Mouse (Mus musculus) intestine, postnatal 0 days (tissue): Measurements from ENCODE around the gene Chsy1. TPM values are rescaled to one million over a fixed set of nuclear protein-coding genes. Genes with fewer than 3 reads are reported as not detected.

Experiments used
- ATAC-seq: fragments of 200-750 bp; cut with Nextera tagmentation; 2 replicates; pipeline ENCODE4 v1.8.0; 2017; ENCODE audit warnings: mild to moderate bottlenecking, moderate TSS enrichment, moderate library complexity
- H3K27ac ChIP-seq: fragments of 300-500 bp; sonication (generic); 2 replicates; pipeline ENCODE4 v1.5.1; 2014; ENCODE audit warnings: mild to moderate bottlenecking, low read depth, low read length, moderate library complexity
- H3K27me3 ChIP-seq: fragments of 300-500 bp; sonication (generic); replicated peaks from 2 replicates; pipeline ENCODE4 v1.6.1; 2014; ENCODE audit warnings: low read length, mixed read lengths; ENCODE audit not compliant: control insufficient read depth, insufficient read depth
- H3K36me3 ChIP-seq: fragments of 300-500 bp; sonication (generic); 2 replicates; pipeline ENCODE4 v1.6.1; 2014; ENCODE audit warnings: mild to moderate bottlenecking, moderate library complexity; ENCODE audit not compliant: control insufficient read depth, insufficient read depth
- H3K4me1 ChIP-seq: fragments of 300-500 bp; sonication (generic); replicated peaks from 2 replicates; pipeline ENCODE4 v1.6.1; 2014; ENCODE audit warnings: antibody characterized with exemption, low read length, mixed read lengths; ENCODE audit not compliant: control insufficient read depth, insufficient read depth
- H3K4me2 ChIP-seq: fragments of 300-500 bp; sonication (generic); replicated peaks from 2 replicates; pipeline ENCODE4 v1.6.1; 2014; ENCODE audit warnings: low read depth, mild to moderate bottlenecking, moderate library complexity
- H3K4me3 ChIP-seq: fragments of 300-500 bp; sonication (generic); 2 replicates; pipeline ENCODE4 v1.5.1; 2014; ENCODE audit warnings: low read depth, low read length
- H3K9ac ChIP-seq: fragments of 300-500 bp; sonication (generic); 2 replicates; pipeline ENCODE4 v1.6.1; 2014; ENCODE audit warnings: mild to moderate bottlenecking, low read depth, low read length
- H3K9me3 ChIP-seq: fragments of 300-500 bp; sonication (generic); 2 replicates; pipeline ENCODE4 v1.6.1; 2016; ENCODE audit warnings: mixed run types; ENCODE audit not compliant: control insufficient read depth
- CTCF ChIP-seq: sonication (generic); IDR thresholded peaks from 2 replicates; pipeline ENCODE4 v1.5.1; 2016; ENCODE audit warnings: low read depth, mild to moderate bottlenecking, control low read depth, antibody characterized with exemption, moderate library complexity
- WGBS: fragments of 180-500 bp; shearing (Covaris S2); extraction: QIAGEN DNeasy Blood & Tissue Kit; methylation state at CpG from one replicate; pipeline ENCODE4 v1.1.7; 2014; 5-methylcytosine and 5-hydroxymethylcytosine counted together
- polyA plus RNA-seq: library from polyadenylated mRNA; unstranded; fragments of >200 nt; fragmentation: Nextera tagmentation; extraction: Ambion mirVana; gene quantifications from 2 replicates; pipeline ENCODE4 v1.2.1, GENCODE M21; 2015

Gene Chsy1
- polyA plus RNA-seq, 1 experiment from 2014 or later, result 4.4 TPM

GRCm38 (mm10) chr7:66124551-66124968 is 15.2 kb downstream of the Chsy1 start:
- H3K27ac ChIP-seq, result no peak overlapping the region
- no peak overlapping the region for H3K9ac ChIP-seq
- H3K4me2 ChIP-seq, result no peak overlapping the region
- H3K9me3 ChIP-seq, result no peaks in the 10 kb centered on the region
- ATAC-seq, result no peak
- 0 out of 2 replicates have a peak, but pooled peaks cover 11% of the 10 kb centered on the region for H3K36me3 ChIP-seq
- 48% methylated on average over 11 of the region's 11 CpGs for WGBS
- no peaks in the 10 kb centered on the region for H3K4me1 ChIP-seq
- no peak for TF ChIP-seq CTCF
- no peak overlapping the region for H3K4me3 ChIP-seq
- no peaks in the 10 kb centered on the region for H3K27me3 ChIP-seq

- no peak overlapping the region for H3K9ac ChIP-seq
- no peaks in the 10 kb centered on the region for H3K9me3 ChIP-seq
- no peak for ATAC-seq
- TF ChIP-seq CTCF, result no peak
- no peaks in the 10 kb centered on the region for H3K27me3 ChIP-seq
- H3K4me2 ChIP-seq, result no peak overlapping the region
- H3K36me3 ChIP-seq, result 0 out of 2 replicates have a peak, but pooled peaks cover 11% of the 10 kb centered on the region
- no peak overlapping the region for H3K4me3 ChIP-seq
- no peak overlapping the region for H3K27ac ChIP-seq
- 88% methylated on average over 14 of the region's 14 CpGs for WGBS
- H3K4me1 ChIP-seq, result no peaks in the 10 kb centered on the region
These were observed 16.1 kb downstream of the Chsy1 start for GRCm38 (mm10) chr7:66125368-66125767.

- Histone ChIP-seq H3K4me3 (no peak overlapping the region), H3K4me2 (no peak overlapping the region), H3K27me3 (no peaks in the 10 kb centered on the region), H3K27ac (no peak overlapping the region), H3K9ac (no peak overlapping the region), H3K4me1 (no peaks in the 10 kb centered on the region), H3K36me3 (0 out of 2 replicates have a peak, but pooled peaks cover 11% of the 10 kb centered on the region), H3K9me3 (no peaks in the 10 kb centered on the region)
- no peak; the same call in 1 of the 2 replicates for TF ChIP-seq CTCF
- no peak for ATAC-seq
- 87% methylated on average over 4 of the region's 4 CpGs for WGBS
These were observed 18.8 kb downstream of the Chsy1 start for GRCm38 (mm10) chr7:66127951-66128645.

- no peaks in the 10 kb centered on the region for H3K27me3 ChIP-seq
- H3K27ac ChIP-seq, result no peak overlapping the region
- no peaks in the 10 kb centered on the region for H3K9me3 ChIP-seq
- WGBS, result 43% methylated on average over 3 of the region's 3 CpGs
- H3K4me3 ChIP-seq, result no peak overlapping the region
- TF ChIP-seq CTCF, result no peak
- H3K9ac ChIP-seq, result no peak overlapping the region
- no peak overlapping the region for H3K4me2 ChIP-seq
- no peaks in the 10 kb centered on the region for H3K4me1 ChIP-seq
- 0 out of 2 replicates have a peak, but pooled peaks cover 11% of the 10 kb centered on the region for H3K36me3 ChIP-seq
- no peak for ATAC-seq
These were observed 19.5 kb downstream of the Chsy1 start for GRCm38 (mm10) chr7:66128857-66129256.

GRCm38 (mm10) chr7:66130296-66130695 is 21.0 kb downstream of the Chsy1 start:
- no peak overlapping the region for H3K4me3 ChIP-seq
- no peaks in the 10 kb centered on the region for H3K27me3 ChIP-seq
- no peak overlapping the region for H3K27ac ChIP-seq
- H3K36me3 ChIP-seq, result 0 out of 2 replicates have a peak, but pooled peaks cover 11% of the 10 kb centered on the region
- ATAC-seq, result no peak
- 74% methylated on average over 2 of the region's 2 CpGs for WGBS
- no peaks in the 10 kb centered on the region for H3K9me3 ChIP-seq
- no peak overlapping the region for H3K4me2 ChIP-seq
- no peak for TF ChIP-seq CTCF
- H3K4me1 ChIP-seq, result peaks cover 5% of the 10 kb centered on the region
- no peak overlapping the region for H3K9ac ChIP-seq

GRCm38 (mm10) chr7:66131776-66132421 is 22.6 kb downstream of the Chsy1 start:
- Histone ChIP-seq H3K27me3 (no peaks in the 10 kb centered on the region), H3K9me3 (no peaks in the 10 kb centered on the region), H3K9ac (no peak overlapping the region), H3K36me3 (no peaks in the 10 kb centered on the region), H3K4me2 (no peak overlapping the region), H3K4me3 (no peak overlapping the region), H3K27ac (no peak overlapping the region; the same call in 1 of the 2 replicates), H3K4me1 (peaks cover 11% of the 10 kb centered on the region)
- no peak for ATAC-seq
- WGBS, result 89% methylated on average over 4 of the region's 4 CpGs
- TF ChIP-seq CTCF, result no peak
